Mouse (Mus musculus): ENCODE measurements at regions not wholly inside any gene's neighbourhood (a gene's known extent, or its start where the extent isn't known, plus 50 kb on each side); places are given as distances from the start of the nearest gene placed in this dataset.

- no peak overlapping the region for H3K4me3 ChIP-seq (ENCODE audit: control insufficient read depth in 1 of 2, insufficient read depth in 1 of 2, low read depth in 1 of 2, low read length in 2 of 2)
- H3K9ac ChIP-seq (ENCODE audit: low read length): no peak overlapping the region
- no peaks in the 10 kb centered on the region for H3K4me1 ChIP-seq (ENCODE audit: control insufficient read depth in 2 of 2, insufficient read depth in 2 of 2, low read length in 2 of 2)
- H3K36me3 ChIP-seq (ENCODE audit: control insufficient read depth, insufficient read depth, low read length): no peaks in the 10 kb centered on the region
- no peak overlapping the region for H3K4me2 ChIP-seq (ENCODE audit: low read length)
- no peak for ATAC-seq (ENCODE audit: insufficient number of reproducible peaks, insufficient read depth, low FRiP score, low read depth)
- H3K27me3 ChIP-seq (ENCODE audit: control insufficient read depth, insufficient read depth, low read length): no peaks in the 10 kb centered on the region
- H3K27ac ChIP-seq (replicated peaks in 1 of 2; ENCODE audit: control insufficient read depth in 1 of 2, insufficient read depth in 1 of 2, low read depth in 2 of 2, low read length in 2 of 2): no peak overlapping the region
- WGBS: 79% methylated on average over 1 of the region's 1 CpGs
- H3K9me3 ChIP-seq (ENCODE audit: control insufficient read depth, low read length): no peaks in the 10 kb centered on the region
Observed at GRCm38 (mm10) chr2:50668789-50669188, 372.2 kb upstream of the Mmadhc start.

- no peak for ATAC-seq (ENCODE audit: insufficient number of reproducible peaks, insufficient read depth, low FRiP score, low read depth)
- WGBS: 50% methylated on average over 3 of the region's 3 CpGs
- Histone ChIP-seq H3K9ac (ENCODE audit: low read length) (no peak overlapping the region), H3K4me2 (ENCODE audit: low read length) (no peak overlapping the region), H3K27ac (replicated peaks in 1 of 2; ENCODE audit: control insufficient read depth in 1 of 2, insufficient read depth in 1 of 2, low read depth in 2 of 2, low read length in 2 of 2) (no peak overlapping the region), H3K9me3 (ENCODE audit: control insufficient read depth, low read length) (no peaks in the 10 kb centered on the region), H3K27me3 (ENCODE audit: control insufficient read depth, insufficient read depth, low read length) (no peaks in the 10 kb centered on the region), H3K36me3 (ENCODE audit: control insufficient read depth, insufficient read depth, low read length) (no peaks in the 10 kb centered on the region), H3K4me1 (ENCODE audit: control insufficient read depth in 2 of 2, insufficient read depth in 2 of 2, low read length in 2 of 2) (no peaks in the 10 kb centered on the region), H3K4me3 (ENCODE audit: control insufficient read depth in 1 of 2, insufficient read depth in 1 of 2, low read depth in 1 of 2, low read length in 2 of 2) (no peak overlapping the region)
Observed at GRCm38 (mm10) chr2:50667180-50667579, 370.6 kb upstream of the Mmadhc start.

GRCm38 (mm10) chr2:50662504-50662903, 365.9 kb upstream of the Mmadhc start:
- WGBS: 76% methylated on average over 1 of the region's 1 CpGs
- no peak overlapping the region for H3K4me2 ChIP-seq (ENCODE audit: low read length)
- ATAC-seq (ENCODE audit: insufficient number of reproducible peaks, insufficient read depth, low FRiP score, low read depth): no peak

GRCm38 (mm10) chr2:50660000-50660399, 363.4 kb upstream of the Mmadhc start:
- H3K9ac ChIP-seq (ENCODE audit: low read length): no peak overlapping the region
- H3K36me3 ChIP-seq (ENCODE audit: control insufficient read depth, insufficient read depth, low read length): no peaks in the 10 kb centered on the region
- no peak overlapping the region for H3K27ac ChIP-seq (replicated peaks in 1 of 2; ENCODE audit: control insufficient read depth in 1 of 2, insufficient read depth in 1 of 2, low read depth in 2 of 2, low read length in 2 of 2)
- H3K4me3 ChIP-seq (ENCODE audit: control insufficient read depth in 1 of 2, insufficient read depth in 1 of 2, low read depth in 1 of 2, low read length in 2 of 2): no peak overlapping the region
- H3K27me3 ChIP-seq (ENCODE audit: control insufficient read depth, insufficient read depth, low read length): no peaks in the 10 kb centered on the region
- H3K4me1 ChIP-seq (ENCODE audit: control insufficient read depth in 2 of 2, insufficient read depth in 2 of 2, low read length in 2 of 2): no peaks in the 10 kb centered on the region
- no peaks in the 10 kb centered on the region for H3K9me3 ChIP-seq (ENCODE audit: control insufficient read depth, low read length)
- H3K4me2 ChIP-seq (ENCODE audit: low read length): no peak overlapping the region
- no peak for ATAC-seq (ENCODE audit: insufficient number of reproducible peaks, insufficient read depth, low FRiP score, low read depth)
- WGBS: 66% methylated on average over 2 of the region's 2 CpGs

More at GRCm38 (mm10) chr2:50662504-50662903, 365.9 kb upstream of the Mmadhc start:
- Histone ChIP-seq H3K36me3 (ENCODE audit: control insufficient read depth, insufficient read depth, low read length) (no peaks in the 10 kb centered on the region), H3K9me3 (ENCODE audit: control insufficient read depth, low read length) (no peaks in the 10 kb centered on the region), H3K4me1 (ENCODE audit: control insufficient read depth in 2 of 2, insufficient read depth in 2 of 2, low read length in 2 of 2) (no peaks in the 10 kb centered on the region), H3K9ac (ENCODE audit: low read length) (no peak overlapping the region), H3K27me3 (ENCODE audit: control insufficient read depth, insufficient read depth, low read length) (no peaks in the 10 kb centered on the region), H3K27ac (replicated peaks in 1 of 2; ENCODE audit: control insufficient read depth in 1 of 2, insufficient read depth in 1 of 2, low read depth in 2 of 2, low read length in 2 of 2) (no peak overlapping the region), H3K4me3 (ENCODE audit: control insufficient read depth in 1 of 2, insufficient read depth in 1 of 2, low read depth in 1 of 2, low read length in 2 of 2) (no peak overlapping the region)

- H3K27me3 ChIP-seq (ENCODE audit: control insufficient read depth, insufficient read depth, low read length): no peaks in the 10 kb centered on the region
- ATAC-seq (ENCODE audit: insufficient number of reproducible peaks, insufficient read depth, low FRiP score, low read depth): no peak
- 80% methylated on average over 7 of the region's 7 CpGs for WGBS
Observed at GRCm38 (mm10) chr2:50657826-50658225, 361.2 kb upstream of the Mmadhc start.

GRCm38 (mm10) chr2:50656351-50656750, 359.8 kb upstream of the Mmadhc start:
- 67% methylated on average over 6 of the region's 6 CpGs for WGBS

More at GRCm38 (mm10) chr2:50657826-50658225, 361.2 kb upstream of the Mmadhc start:
- Histone ChIP-seq H3K9me3 (ENCODE audit: control insufficient read depth, low read length) (no peaks in the 10 kb centered on the region), H3K4me2 (ENCODE audit: low read length) (no peak overlapping the region), H3K27ac (replicated peaks in 1 of 2; ENCODE audit: control insufficient read depth in 1 of 2, insufficient read depth in 1 of 2, low read depth in 2 of 2, low read length in 2 of 2) (no peak overlapping the region), H3K36me3 (ENCODE audit: control insufficient read depth, insufficient read depth, low read length) (no peaks in the 10 kb centered on the region), H3K4me3 (ENCODE audit: control insufficient read depth in 1 of 2, insufficient read depth in 1 of 2, low read depth in 1 of 2, low read length in 2 of 2) (no peak overlapping the region), H3K4me1 (ENCODE audit: control insufficient read depth in 2 of 2, insufficient read depth in 2 of 2, low read length in 2 of 2) (no peaks in the 10 kb centered on the region), H3K9ac (ENCODE audit: low read length) (no peak overlapping the region)

GRCm38 (mm10) chr2:50654953-50655324, 358.3 kb upstream of the Mmadhc start:
- H3K27me3 ChIP-seq (ENCODE audit: control insufficient read depth, insufficient read depth, low read length): no peaks in the 10 kb centered on the region
- 74% methylated on average over 7 of the region's 7 CpGs for WGBS
- H3K4me1 ChIP-seq (ENCODE audit: control insufficient read depth in 2 of 2, insufficient read depth in 2 of 2, low read length in 2 of 2): no peaks in the 10 kb centered on the region
- no peak overlapping the region for H3K9ac ChIP-seq (ENCODE audit: low read length)
- H3K9me3 ChIP-seq (ENCODE audit: control insufficient read depth, low read length): no peaks in the 10 kb centered on the region
- H3K4me2 ChIP-seq (ENCODE audit: low read length): no peak overlapping the region
- no peak for ATAC-seq (ENCODE audit: insufficient number of reproducible peaks, insufficient read depth, low FRiP score, low read depth)
- no peak overlapping the region for H3K4me3 ChIP-seq (ENCODE audit: control insufficient read depth in 1 of 2, insufficient read depth in 1 of 2, low read depth in 1 of 2, low read length in 2 of 2)
- H3K27ac ChIP-seq (replicated peaks in 1 of 2; ENCODE audit: control insufficient read depth in 1 of 2, insufficient read depth in 1 of 2, low read depth in 2 of 2, low read length in 2 of 2): no peak overlapping the region
- H3K36me3 ChIP-seq (ENCODE audit: control insufficient read depth, insufficient read depth, low read length): no peaks in the 10 kb centered on the region

More at GRCm38 (mm10) chr2:50656351-50656750, 359.8 kb upstream of the Mmadhc start:
- H3K9ac ChIP-seq (ENCODE audit: low read length): no peak overlapping the region
- H3K27ac ChIP-seq (replicated peaks in 1 of 2; ENCODE audit: control insufficient read depth in 1 of 2, insufficient read depth in 1 of 2, low read depth in 2 of 2, low read length in 2 of 2): no peak overlapping the region
- H3K9me3 ChIP-seq (ENCODE audit: control insufficient read depth, low read length): no peaks in the 10 kb centered on the region
- no peak overlapping the region for H3K4me3 ChIP-seq (ENCODE audit: control insufficient read depth in 1 of 2, insufficient read depth in 1 of 2, low read depth in 1 of 2, low read length in 2 of 2)
- H3K27me3 ChIP-seq (ENCODE audit: control insufficient read depth, insufficient read depth, low read length): no peaks in the 10 kb centered on the region
- H3K4me2 ChIP-seq (ENCODE audit: low read length): no peak overlapping the region
- no peaks in the 10 kb centered on the region for H3K4me1 ChIP-seq (ENCODE audit: control insufficient read depth in 2 of 2, insufficient read depth in 2 of 2, low read length in 2 of 2)
- no peaks in the 10 kb centered on the region for H3K36me3 ChIP-seq (ENCODE audit: control insufficient read depth, insufficient read depth, low read length)
- no peak for ATAC-seq (ENCODE audit: insufficient number of reproducible peaks, insufficient read depth, low FRiP score, low read depth)

GRCm38 (mm10) chr2:50654221-50654952, 357.8 kb upstream of the Mmadhc start:
- no peak for ATAC-seq (ENCODE audit: insufficient number of reproducible peaks, insufficient read depth, low FRiP score, low read depth)
- no peaks in the 10 kb centered on the region for H3K36me3 ChIP-seq (ENCODE audit: control insufficient read depth, insufficient read depth, low read length)
- H3K4me3 ChIP-seq (ENCODE audit: control insufficient read depth in 1 of 2, insufficient read depth in 1 of 2, low read depth in 1 of 2, low read length in 2 of 2): no peak overlapping the region
- WGBS: 72% methylated on average over 8 of the region's 8 CpGs
- no peak overlapping the region for H3K27ac ChIP-seq (replicated peaks in 1 of 2; ENCODE audit: control insufficient read depth in 1 of 2, insufficient read depth in 1 of 2, low read depth in 2 of 2, low read length in 2 of 2)
- no peaks in the 10 kb centered on the region for H3K9me3 ChIP-seq (ENCODE audit: control insufficient read depth, low read length)
- no peak overlapping the region for H3K9ac ChIP-seq (ENCODE audit: low read length)
- no peak overlapping the region for H3K4me2 ChIP-seq (ENCODE audit: low read length)
- no peaks in the 10 kb centered on the region for H3K4me1 ChIP-seq (ENCODE audit: control insufficient read depth in 2 of 2, insufficient read depth in 2 of 2, low read length in 2 of 2)
- H3K27me3 ChIP-seq (ENCODE audit: control insufficient read depth, insufficient read depth, low read length): no peaks in the 10 kb centered on the region

Data from heart, embryonic 14.5 days (tissue).